Mouse (Mus musculus) adrenal gland, adult 8-10 months (tissue): ENCODE data around the gene R3hcc1l. TPM values are rescaled to one million over a fixed set of nuclear protein-coding genes. Genes with fewer than 3 reads are reported as not detected.

ENCODE experiments used
- DNase-seq: peaks from one replicate; pipeline ENCODE4 v3.0.0; 2022
- total RNA-seq, 4 experiments: library from RNA; stranded (reverse); gene quantifications; 2 replicates each; pipeline ENCODE4 v1.2.4; 2022

Gene R3hcc1l
- total RNA-seq, 4 experiments from 2014 or later: 25.0 to 31.3 (median 26.2) TPM

DNA sequence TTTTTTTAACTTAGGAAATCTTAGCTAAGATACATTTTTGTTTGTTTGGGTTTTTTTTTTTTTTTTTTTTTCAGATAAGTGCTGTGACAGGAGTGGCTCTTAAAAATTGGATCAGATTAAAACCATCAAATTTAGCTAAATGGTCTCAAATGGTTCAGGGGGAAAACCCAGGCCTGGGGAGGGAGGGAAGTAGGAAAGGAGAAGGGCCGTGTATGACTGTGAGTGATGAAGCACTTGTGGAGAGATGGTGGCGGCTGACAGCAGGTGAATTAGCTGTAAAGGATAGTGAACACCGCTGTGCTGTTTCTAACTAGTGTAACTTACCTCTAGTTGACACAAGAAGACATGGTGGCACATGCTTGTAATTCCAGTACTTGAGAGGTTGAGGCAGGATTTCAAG lies 40.1 kb downstream of the R3hcc1l start:
- no peak for DNase-seq

GRCm38 (mm10) chr19:42561991-42562390 lies 43.4 kb downstream of the R3hcc1l start:
- DNase-seq: no peak

DNA sequence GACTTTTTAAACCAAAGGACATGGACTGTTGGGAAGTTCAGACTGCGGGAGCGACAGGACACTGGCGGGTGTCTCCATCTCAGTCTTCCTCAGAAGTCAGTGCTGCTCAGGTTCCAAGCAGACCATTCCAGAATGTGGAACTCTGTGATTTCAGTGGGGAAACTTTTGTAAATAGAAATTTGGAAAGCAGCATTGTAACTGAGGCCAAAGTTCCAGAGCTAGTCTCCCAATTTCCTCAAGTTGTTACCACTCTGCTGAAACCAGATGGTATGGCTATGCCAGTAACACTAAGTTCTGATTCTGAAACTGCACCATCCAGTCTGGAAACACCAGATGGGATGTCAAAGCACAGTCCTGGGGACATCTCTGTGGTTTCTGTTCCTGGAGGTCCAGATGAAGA lies 44.4 kb downstream of the R3hcc1l start:
- DNase-seq: no peak

GRCm38 (mm10) chr19:42563726-42564270 lies 45.2 kb downstream of the R3hcc1l start:
- no peak for DNase-seq

DNA sequence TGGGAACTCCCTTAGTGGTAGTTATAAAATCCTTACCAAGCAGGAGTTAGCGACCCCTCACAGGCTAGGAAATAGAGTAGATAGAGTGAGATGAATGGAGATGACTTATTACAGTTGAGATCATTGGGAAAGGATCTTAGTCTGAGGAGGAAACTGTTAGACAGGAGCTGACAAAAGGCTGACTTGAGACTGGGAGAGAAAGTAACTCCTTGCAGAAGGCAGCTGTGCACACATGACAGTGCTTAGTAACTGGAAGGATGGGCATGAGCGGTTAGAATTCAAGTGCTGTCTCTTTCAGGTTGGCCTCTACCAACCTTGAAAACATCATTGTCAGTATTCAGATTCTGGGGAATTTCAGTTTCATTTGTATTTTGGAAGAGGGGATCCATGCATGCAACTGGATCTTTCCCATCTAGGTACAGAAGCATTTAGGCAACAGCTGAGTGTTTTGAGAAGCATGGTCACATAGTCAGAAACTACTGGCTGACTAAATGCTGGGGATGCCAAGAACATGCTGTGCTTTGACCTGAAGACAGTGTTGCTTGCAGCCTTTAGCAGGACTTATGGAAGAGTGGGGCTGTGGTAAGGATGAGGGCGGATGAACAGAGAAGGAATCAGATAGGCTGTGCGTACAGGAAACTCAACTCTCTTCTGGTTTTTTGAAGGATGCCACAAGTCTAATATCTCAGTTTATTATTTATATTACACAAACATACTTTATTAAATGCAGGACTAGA lies 47.9 kb downstream of the R3hcc1l start:
- no peak for DNase-seq

- DNase-seq: no peak
Observed at GRCm38 (mm10) chr19:42567020-42567419, 48.5 kb downstream of the R3hcc1l start.

DNA sequence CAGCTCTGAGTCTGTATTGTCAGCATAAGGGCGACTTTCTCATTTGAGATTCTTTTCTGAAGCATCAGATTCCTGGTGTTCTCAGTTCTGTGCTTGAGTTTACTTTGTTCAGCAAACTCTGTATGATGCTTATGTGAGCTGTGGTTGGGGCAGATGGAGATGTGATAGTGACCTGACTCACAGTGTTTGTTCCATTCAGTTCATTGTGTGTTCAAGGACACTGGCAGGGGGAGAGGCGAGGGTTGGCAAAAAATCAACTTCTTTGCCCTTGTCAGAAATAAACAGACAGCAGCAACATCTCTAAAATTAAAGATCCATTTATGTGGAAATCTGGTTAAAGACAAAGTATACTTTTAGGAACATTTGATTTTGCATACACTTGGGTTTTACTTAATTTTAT lies 50.5 kb downstream of the R3hcc1l start:
- DNase-seq: peak; percentile 52

GRCm38 (mm10) chr19:42571291-42571690 lies 52.7 kb downstream of the R3hcc1l start:
- DNase-seq: no peak

- no peak for DNase-seq
Observed at GRCm38 (mm10) chr19:42575317-42575716, 56.8 kb downstream of the R3hcc1l start.

GRCm38 (mm10) chr19:42576856-42577255 lies 58.3 kb downstream of the R3hcc1l start:
- no peak for DNase-seq

DNA sequence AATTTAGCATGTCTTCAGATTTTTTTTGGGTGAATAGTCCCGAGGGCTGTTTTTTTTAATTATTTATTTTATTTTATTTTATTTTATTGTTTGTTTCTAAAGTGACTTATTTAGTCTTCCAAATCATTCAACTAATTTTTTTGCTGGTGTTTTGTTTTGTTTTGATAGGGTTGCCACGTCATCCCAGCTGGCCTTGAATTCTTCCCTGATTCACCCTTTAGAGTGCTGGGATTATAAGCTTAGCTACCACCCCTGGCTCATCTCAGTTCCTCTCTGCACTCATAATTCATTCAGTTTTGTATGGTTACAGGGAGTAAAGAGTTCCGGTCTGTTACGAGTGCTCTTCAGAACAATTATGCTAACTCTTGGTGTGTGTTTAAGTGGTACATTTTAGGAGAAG lies 60.1 kb downstream of the R3hcc1l start:
- DNase-seq: peak; percentile 29

- DNase-seq: no peak
Observed at GRCm38 (mm10) chr19:42580701-42581100, 62.1 kb downstream of the R3hcc1l start.

GRCm38 (mm10) chr19:42582811-42583370 lies 64.3 kb downstream of the R3hcc1l start:
- DNase-seq: no peak

- DNase-seq: no peak
Observed at GRCm38 (mm10) chr19:42583677-42584076, 65.1 kb downstream of the R3hcc1l start.

- no peak for DNase-seq
Observed at GRCm38 (mm10) chr19:42584188-42584587, 65.6 kb downstream of the R3hcc1l start.

DNA sequence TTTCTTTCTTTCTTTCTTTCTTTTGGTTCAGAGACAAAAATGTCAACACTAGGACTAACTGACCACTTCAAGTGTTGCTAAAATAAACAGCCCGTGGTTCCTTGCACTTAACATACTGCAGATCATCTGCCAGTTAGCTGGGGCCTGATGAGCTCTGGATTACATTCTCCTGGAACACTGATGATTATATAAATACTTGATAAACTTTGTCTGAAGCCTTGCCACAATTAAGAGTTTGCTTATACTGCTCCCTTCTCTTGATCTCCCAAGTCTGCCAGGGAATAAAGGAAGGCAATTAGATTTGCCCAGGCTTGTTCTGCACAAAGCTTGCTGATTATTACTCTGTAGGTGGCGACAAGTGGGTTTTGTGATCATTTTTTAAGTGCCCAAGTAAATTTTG lies 69.1 kb downstream of the R3hcc1l start:
- no peak for DNase-seq

GRCm38 (mm10) chr19:42589246-42589645 lies 70.7 kb downstream of the R3hcc1l start:
- no peak for DNase-seq

GRCm38 (mm10) chr19:42591534-42591933 lies 73.0 kb downstream of the R3hcc1l start:
- DNase-seq: no peak

DNA sequence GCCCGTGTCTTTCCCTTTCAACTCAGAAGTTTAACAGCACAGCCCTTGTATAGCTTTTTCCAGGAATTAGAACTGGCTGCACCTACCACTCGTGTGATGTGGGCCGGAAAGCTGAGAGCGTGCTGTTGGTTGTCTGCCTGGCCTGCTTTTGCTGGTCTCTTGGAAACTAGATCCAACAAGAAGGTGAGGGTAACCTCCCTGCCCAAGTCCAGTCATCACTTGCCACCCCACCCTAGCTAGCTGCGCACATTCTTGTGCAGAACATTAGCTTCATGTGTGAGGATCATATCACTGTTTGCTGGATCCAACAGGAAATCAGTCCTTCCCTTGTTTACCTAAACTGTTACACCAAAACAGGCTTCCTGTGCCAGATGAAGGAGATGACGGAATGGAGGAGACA lies 74.9 kb downstream of the R3hcc1l start:
- no peak for DNase-seq

- no peak for DNase-seq
Observed at GRCm38 (mm10) chr19:42595066-42595465, 76.5 kb downstream of the R3hcc1l start.

- no peak for DNase-seq
Observed at GRCm38 (mm10) chr19:42597286-42597685, 78.7 kb downstream of the R3hcc1l start.

DNA sequence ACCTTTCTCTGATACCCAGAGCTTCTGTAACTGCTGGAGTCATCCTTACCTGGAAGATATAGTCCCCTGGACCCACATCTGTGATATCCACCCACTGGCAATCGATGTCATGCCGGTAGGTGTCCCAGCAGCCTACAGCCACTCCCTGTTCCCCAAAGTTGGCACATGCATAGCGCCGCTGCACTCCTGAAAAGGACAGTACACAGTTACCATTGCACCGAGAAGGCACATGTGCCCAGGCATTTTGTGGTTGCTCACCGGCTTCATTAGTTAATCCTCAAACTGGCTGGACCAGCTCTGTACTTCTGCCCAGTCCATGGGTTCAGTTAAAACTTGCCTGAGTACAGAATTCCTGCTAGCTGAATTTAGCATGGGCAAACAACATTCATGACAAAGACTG lies 79.3 kb downstream of the R3hcc1l start:
- no peak for DNase-seq

DNA sequence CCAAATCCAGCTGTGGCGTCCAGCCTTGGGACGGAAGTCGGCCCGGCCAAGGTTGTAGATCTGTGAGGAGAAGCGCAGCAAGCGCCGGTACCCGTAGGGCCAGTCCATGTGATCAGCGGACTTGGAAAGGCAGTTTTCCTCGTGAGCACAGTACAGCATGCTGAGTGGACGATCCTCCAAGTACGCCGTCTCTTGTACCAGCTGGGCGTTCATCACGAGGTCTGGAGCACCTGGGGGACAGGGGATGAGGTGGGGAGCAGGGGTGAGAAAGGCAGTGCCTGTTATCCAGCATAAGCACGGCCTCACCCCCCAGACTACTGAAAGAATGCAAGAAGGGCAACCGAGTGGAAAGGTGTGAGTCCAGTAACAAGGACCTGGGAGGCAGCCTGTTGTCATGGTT lies 81.3 kb downstream of the R3hcc1l start:
- DNase-seq: no peak

DNA sequence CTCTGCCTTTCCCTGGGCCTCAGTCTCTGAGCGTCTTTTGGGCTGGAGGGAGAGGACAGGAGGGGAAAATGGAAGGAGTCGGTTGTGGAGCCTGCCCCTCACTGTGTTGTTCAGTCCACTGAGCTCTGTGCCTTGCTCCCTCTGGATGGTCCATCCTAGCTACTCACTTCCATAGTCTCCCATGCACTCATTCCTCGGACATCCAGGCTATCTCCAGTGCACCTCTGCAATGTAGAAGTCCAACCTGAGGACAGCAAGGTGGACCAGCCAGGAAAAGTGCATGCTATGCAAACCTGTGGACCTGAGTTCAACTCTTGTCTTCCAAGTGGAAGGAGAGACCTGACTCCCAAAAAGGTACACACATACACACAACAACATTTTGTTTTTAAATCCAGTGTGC lies 82.0 kb downstream of the R3hcc1l start:
- DNase-seq: no peak
